Mouse (Mus musculus) spleen, adult 2 months (tissue): Measurements from ENCODE around the gene Dnaic1. TPM values are rescaled to one million over a fixed set of nuclear protein-coding genes. Genes with fewer than 3 reads are reported as not detected.

ENCODE experiments used
- DNase-seq, 2 experiments: peaks; one replicate each; pipeline versions ENCODE4 v3.0.0 to v3.0.0-alpha.2; 2012 to 2021; ENCODE audit warnings: low spot score in 2 of 2, low read depth in 1 of 2
- H3K27ac ChIP-seq: fragments of 200-500 bp; 2 replicates; pipeline ENCODE4 v1.5.1; 2012; ENCODE audit warnings: low read length, inconsistent platforms; ENCODE audit not compliant: insufficient read depth
- H3K27me3 ChIP-seq: fragments of 200-500 bp; 2 replicates; pipeline ENCODE4 v1.6.1; 2012; ENCODE audit warnings: mild to moderate bottlenecking, moderate library complexity, low read length, inconsistent platforms; ENCODE audit not compliant: control insufficient read depth, insufficient read depth
- H3K36me3 ChIP-seq: fragments of 200-500 bp; 2 replicates; pipeline ENCODE4 v1.6.1; 2012; ENCODE audit warnings: mild to moderate bottlenecking, low read length, inconsistent platforms; ENCODE audit not compliant: control insufficient read depth, insufficient read depth
- H3K4me1 ChIP-seq: fragments of 200-500 bp; 2 replicates; pipeline ENCODE4 v1.6.1; 2011; ENCODE audit warnings: inconsistent platforms; ENCODE audit not compliant: control insufficient read depth, insufficient read depth, insufficient read length
- H3K4me3 ChIP-seq: fragments of 200-500 bp; 2 replicates; pipeline ENCODE4 v1.5.1; 2011; ENCODE audit warnings: mild to moderate bottlenecking, inconsistent platforms; ENCODE audit not compliant: insufficient read depth, insufficient read length; ENCODE audit errors: extremely low read depth
- CTCF ChIP-seq: fragments of 200-500 bp; IDR thresholded peaks from 2 replicates; pipeline ENCODE4 v1.5.1; 2011; ENCODE audit warnings: mild to moderate bottlenecking, inconsistent platforms; ENCODE audit not compliant: insufficient read depth, insufficient read length, insufficient replicate concordance; ENCODE audit errors: extremely low read depth
- POLR2A ChIP-seq: fragments of 200-500 bp; IDR thresholded peaks from 2 replicates; pipeline ENCODE4 v1.6.1; 2011; ENCODE audit warnings: low read depth, low read length, inconsistent platforms
- WGBS: fragments of 180-500 bp; shearing (Covaris S2); methylation state at CpG from one replicate; pipeline ENCODE4 v1.1.7; 2018; 5-methylcytosine and 5-hydroxymethylcytosine counted together
- polyA plus RNA-seq: library from polyadenylated mRNA; depleted of rRNA; stranded (reverse); fragments of >200 nt; gene quantifications from 2 replicates; pipeline ENCODE4 v1.2.3, GENCODE M21; 2012

Dnaic1 gene
- polyA plus RNA-seq, 1 experiment, result 0.95 TPM

DNA sequence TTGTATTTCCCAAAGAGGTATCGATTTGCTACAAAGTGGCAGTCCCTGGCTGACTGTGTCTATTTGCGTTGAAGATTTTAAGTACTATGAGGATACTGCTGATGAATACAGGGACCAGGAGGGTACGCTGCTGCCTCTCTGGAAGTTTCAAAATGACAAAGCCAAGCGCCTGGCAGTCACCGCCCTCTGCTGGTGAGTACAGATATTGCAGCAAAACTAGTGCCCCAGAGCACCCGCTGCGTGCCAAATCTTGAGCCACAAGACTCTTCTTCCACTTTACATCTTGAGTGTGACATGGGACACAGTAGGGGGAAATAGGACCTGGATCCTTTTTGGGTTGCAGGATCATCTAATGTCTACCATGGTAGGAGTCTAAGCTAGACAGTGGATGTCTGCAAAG is 44.6 kb downstream of the Dnaic1 start:
- no peaks in the 10 kb centered on the region for H3K36me3 ChIP-seq
- no peak overlapping the region for H3K27ac ChIP-seq
- no peak overlapping the region for H3K4me3 ChIP-seq
- TF ChIP-seq POLR2A (no peak), CTCF (peak; percentile 81; the same call in 1 of the 2 replicates)
- no peaks in the 10 kb centered on the region for H3K27me3 ChIP-seq
- DNase-seq, result peak in 1 of 2 experiments; percentile 55
- 11% methylated on average over 7 of the region's 7 CpGs for WGBS
- H3K4me1 ChIP-seq, result no peaks in the 10 kb centered on the region

- no peak overlapping the region for H3K4me3 ChIP-seq
- H3K27ac ChIP-seq, result no peak overlapping the region
- TF ChIP-seq CTCF, result no peak
- no peak for TF ChIP-seq POLR2A
- H3K4me1 ChIP-seq, result no peaks in the 10 kb centered on the region
- WGBS, result 87% methylated on average over 9 of the region's 9 CpGs
- no peaks in the 10 kb centered on the region for H3K27me3 ChIP-seq
- H3K36me3 ChIP-seq, result no peaks in the 10 kb centered on the region
- DNase-seq, result no peak
Observed at GRCm38 (mm10) chr4:41615661-41616599, 46.4 kb downstream of the Dnaic1 start.

- no peaks in the 10 kb centered on the region for H3K4me1 ChIP-seq
- H3K27me3 ChIP-seq, result no peaks in the 10 kb centered on the region
- TF ChIP-seq CTCF (no peak), POLR2A (no peak)
- 83% methylated on average over 12 of the region's 12 CpGs for WGBS
- no peak overlapping the region for H3K4me3 ChIP-seq
- H3K36me3 ChIP-seq, result no peaks in the 10 kb centered on the region
- DNase-seq, result no peak
- H3K27ac ChIP-seq, result no peak overlapping the region
Observed at GRCm38 (mm10) chr4:41618916-41619746, 49.6 kb downstream of the Dnaic1 start.

DNA sequence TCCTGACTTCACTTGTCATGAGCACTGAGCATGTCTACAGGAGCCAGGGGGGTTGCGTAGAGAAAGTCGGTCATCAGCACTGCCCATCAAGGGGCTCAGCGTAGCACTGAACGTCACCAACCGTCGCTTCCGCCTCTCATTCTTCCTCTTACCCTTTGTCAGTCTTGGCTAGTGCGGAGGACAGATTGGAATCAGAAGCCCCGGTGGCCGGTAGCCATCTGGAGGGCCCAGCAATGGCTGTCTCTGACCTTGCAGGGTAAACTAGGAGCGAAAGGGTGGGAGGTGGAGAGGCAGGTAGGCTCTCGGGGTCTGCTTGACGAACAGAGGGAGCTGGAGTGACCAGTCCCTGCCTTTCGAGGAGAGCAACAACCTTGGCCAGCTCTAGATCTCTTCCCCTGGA is 52.5 kb downstream of the Dnaic1 start:
- Histone ChIP-seq H3K4me3 (no peak overlapping the region), H3K36me3 (no peaks in the 10 kb centered on the region), H3K27me3 (no peaks in the 10 kb centered on the region), H3K27ac (no peak overlapping the region), H3K4me1 (no peaks in the 10 kb centered on the region)
- TF ChIP-seq POLR2A, result no peak
- no peak for TF ChIP-seq CTCF
- 94% methylated on average over 14 of the region's 14 CpGs for WGBS
- DNase-seq, result no peak

DNA sequence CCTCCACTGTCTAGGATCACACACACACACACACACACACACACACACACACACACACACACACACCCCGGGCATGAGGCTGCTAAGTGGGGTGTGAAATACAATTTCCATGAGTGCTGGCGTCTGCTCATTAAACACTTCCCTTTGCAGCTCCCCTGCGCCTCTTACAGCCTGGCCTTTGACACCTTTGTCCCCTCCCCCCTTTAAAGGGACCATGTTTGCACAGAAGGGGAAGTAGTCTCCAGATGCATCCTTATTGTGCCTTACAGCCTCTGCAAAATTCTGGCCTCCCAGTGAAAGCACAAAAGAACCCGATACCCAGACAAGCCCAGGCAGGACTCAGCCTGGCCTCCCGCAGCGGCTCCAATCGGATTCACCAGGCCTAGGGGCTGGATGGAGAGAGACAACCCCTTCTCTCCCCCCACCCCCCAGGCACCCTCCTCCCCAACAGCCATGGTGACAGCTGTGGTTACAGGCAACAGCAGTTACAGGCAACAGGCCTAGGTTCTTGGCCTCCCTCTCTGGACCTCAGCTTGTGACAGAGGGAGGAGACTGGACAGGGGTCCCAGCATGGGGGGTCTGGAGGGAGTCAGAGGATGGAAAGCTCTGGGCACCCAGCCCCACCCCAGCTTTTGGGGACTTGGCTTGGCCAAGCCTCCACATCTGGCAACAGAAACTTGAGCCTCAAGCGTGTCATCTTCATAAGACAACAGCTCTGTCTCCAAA is 58.8 kb downstream of the Dnaic1 start:
- 13% methylated on average over 8 of the region's 8 CpGs for whole genome bisulfite sequencing
- H3K27ac ChIP-seq, result 0 out of 2 replicates have a peak overlapping the region, but pooled peaks have one; percentile 40
- DNase-seq, result no peak
- no peaks in the 10 kb centered on the region for H3K36me3 ChIP-seq
- no peak for TF ChIP-seq CTCF
- TF ChIP-seq POLR2A, result no peak
- no peak overlapping the region for H3K4me3 ChIP-seq
- H3K4me1 ChIP-seq, result no peaks in the 10 kb centered on the region; the same call in 1 of the 2 replicates
- H3K27me3 ChIP-seq, result no peaks in the 10 kb centered on the region

GRCm38 (mm10) chr4:41630196-41630595 is 60.6 kb downstream of the Dnaic1 start:
- no peak for TF ChIP-seq CTCF
- TF ChIP-seq POLR2A, result no peak
- 93% methylated on average over 6 of the region's 6 CpGs for WGBS
- no peaks in the 10 kb centered on the region for H3K36me3 ChIP-seq
- H3K27ac ChIP-seq, result no peak overlapping the region
- H3K4me3 ChIP-seq, result no peak overlapping the region
- H3K4me1 ChIP-seq, result no peaks in the 10 kb centered on the region; the same call in 1 of the 2 replicates
- DNase-seq, result no peak
- no peaks in the 10 kb centered on the region for H3K27me3 ChIP-seq
